7 mouse cellular contexts compared by ENCODE assay signal in the genomic region with DNA sequence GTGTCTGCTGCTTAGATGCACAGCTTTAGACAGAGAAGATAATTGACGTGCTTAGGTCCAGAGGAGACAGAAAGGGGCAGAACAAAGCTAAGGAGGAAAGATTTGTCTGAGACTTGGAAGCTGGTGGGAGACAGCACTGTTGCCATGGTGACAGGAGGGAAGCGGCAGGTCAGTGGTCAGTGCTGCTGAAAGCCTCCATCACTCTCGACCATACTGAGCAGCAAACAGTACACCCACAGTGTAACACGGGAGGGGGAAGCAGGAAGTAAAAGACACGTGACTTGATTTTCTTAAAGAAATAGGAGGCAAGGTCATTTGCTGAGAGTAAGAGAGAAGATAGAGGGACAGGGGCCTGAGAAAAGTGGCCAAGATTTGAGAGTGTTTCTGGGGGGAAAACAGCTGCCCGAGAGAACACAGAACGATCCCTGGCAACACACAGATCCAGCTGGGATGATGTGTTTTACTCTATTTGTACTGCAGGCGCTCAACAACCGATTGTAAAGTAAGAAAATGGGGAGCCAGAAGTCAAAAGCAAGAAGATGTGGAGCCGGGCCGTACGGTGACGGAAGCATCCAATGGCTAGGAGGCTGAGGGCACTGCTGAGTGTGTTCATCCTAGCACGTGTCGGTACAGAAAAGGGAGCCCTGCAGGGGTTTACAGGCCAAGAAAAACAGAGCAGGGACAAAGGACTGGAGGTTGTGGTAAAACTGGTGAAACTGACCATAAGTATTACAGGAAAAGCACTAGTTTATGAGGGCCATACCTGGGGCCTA.
DNase-seq lines count a peak whose midpoint lies in the region; TF ChIP-seq lines count a peak whose summit lies in the region.

No protein-coding gene starts in this region.

- H3K36me3 ChIP-seq in hindbrain, embryonic 10.5 days = no peaks in the 10 kb centered on the region

- peak overlapping the region; percentile 60 for H3K27ac ChIP-seq in hindbrain, embryonic 10.5 days

- intact Hi-C loops in left cerebral cortex, postnatal 25 days (cut with DNase I) = no loop called here

- no peak overlapping the region for H3K4me3 ChIP-seq in hindbrain, embryonic 10.5 days

- peak; percentile 25 for DNase-seq in CD4-positive, CD25-positive, alpha-beta regulatory T cell, adult 2 months (ENCODE audit: low read depth, low spot score)
- DNase-seq in brain, embryonic 14.5 days (ENCODE audit: low read depth) = peak; percentile 88
- peak; percentile 62 for DNase-seq in hindbrain, embryonic 10.5 days (ENCODE audit: low spot score)
- DNase-seq in lung, postnatal 4 days = peak; percentile 26 to 45
- DNase-seq in thymus, adult 18-20 months = no peak
- no peak for DNase-seq in natural killer cell, adult 2 months (ENCODE audit: low spot score in 2 of 2)
- no peak for DNase-seq in left cerebral cortex, postnatal 25 days (ENCODE audit: low spot score in 2 of 2)

- peaks cover 19% of the 10 kb centered on the region for H3K4me1 ChIP-seq in hindbrain, embryonic 10.5 days (replicated peaks)

- H3K27me3 ChIP-seq in hindbrain, embryonic 10.5 days (ENCODE audit: insufficient read depth, poor library complexity, severe bottlenecking) = no peaks in the 10 kb centered on the region

- no peaks in the 10 kb centered on the region for H3K9me3 ChIP-seq in hindbrain, embryonic 10.5 days

- TF ChIP-seq CTCF in brain, embryonic 14.5 days (IDR thresholded peaks at IDR 0.05; ENCODE audit: borderline replicate concordance, extremely low read depth, insufficient read depth, insufficient read length) = no peak

- WGBS in hindbrain, embryonic 10.5 days = 54% methylated on average over 15 of the region's 15 CpGs

- TF ChIP-seq POLR2A in brain, embryonic 14.5 days (IDR thresholded peaks at IDR 0.05; ENCODE audit: borderline replicate concordance, extremely low read depth, insufficient read depth, insufficient read length, poor library complexity, severe bottlenecking) = no peak

Comparison
In these comparisons a context has a peak if more than half of its experiments do, and no peak if none do; other contexts are left out.
1. DNase-seq: peak in CD4-positive, CD25-positive, alpha-beta regulatory T cell, adult 2 months (single experiment), brain, embryonic 14.5 days (single experiment), hindbrain, embryonic 10.5 days (single experiment) and lung, postnatal 4 days (2 of 2); none in thymus, adult 18-20 months (0 of 2), natural killer cell, adult 2 months (0 of 2) and left cerebral cortex, postnatal 25 days (0 of 2).